Mouse (Mus musculus) fibroblast of lung, adult 2 months (primary cell): Measurements from ENCODE around the gene Ncoa4.
"Not testable (repeated sequence)": the region's sequence is repeated elsewhere in the genome, so short reads cannot be mapped to it uniquely, and the experiment has no call there.

Experiments used
- DNase-seq: peaks from one replicate; pipeline ENCODE4 v3.0.0-alpha.2; 2011; ENCODE audit warnings: low read depth

Ncoa4 gene

DNA sequence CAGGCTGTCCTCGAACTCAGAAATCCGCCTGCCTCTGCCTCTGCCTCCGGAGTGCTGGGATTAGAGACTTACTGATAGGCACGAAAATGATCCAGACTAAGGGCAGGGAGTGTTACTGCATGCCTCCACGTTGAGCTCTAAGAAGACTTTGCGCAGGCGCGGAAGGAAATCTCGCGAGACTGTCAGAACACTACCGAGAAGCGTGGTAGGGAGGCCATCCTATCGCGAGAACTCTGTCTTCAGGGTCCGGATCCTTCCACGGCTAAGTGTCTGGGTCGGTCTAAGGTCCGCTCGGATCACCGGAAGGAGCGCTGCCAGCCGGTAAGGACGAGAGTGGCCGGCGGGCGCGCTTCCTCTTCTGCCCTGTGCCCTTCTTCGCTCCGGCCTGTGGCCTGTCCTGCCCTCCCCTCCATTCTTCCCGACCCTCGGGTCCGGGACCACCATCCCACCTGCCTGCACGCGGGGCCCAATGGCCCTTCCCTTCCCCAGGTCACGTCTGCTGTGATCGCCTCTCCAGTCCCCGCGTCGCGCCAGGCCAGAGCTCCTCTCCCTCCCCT is at the start of gene Ncoa4:
Gene Ncoa4, plus strand, starts transcription at position 176 of the 557 bp plus-strand sequence.
- DNase-seq = peak; percentile 98

DNA sequence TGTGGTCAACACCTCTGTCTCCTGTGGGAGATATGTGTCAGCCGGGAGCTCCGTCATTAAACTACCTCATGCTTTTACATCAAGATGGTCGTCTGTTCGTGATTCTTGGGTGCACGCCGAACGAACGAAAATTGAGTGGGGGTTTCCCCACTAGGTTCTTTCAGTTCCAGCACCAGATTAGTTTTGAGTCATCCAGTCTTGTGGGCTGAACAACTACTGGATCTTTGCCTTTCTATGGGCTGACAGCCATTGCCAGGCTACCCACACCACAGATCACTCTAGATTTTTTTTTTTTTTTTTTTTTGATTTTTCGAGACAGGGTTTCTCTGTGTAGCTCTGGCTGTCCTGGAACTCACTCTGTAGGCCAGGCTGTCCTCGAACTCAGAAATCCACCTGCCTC is 47.5 kb upstream of the Ncoa4 start:
- not testable (repeated sequence) for DNase-seq

DNA sequence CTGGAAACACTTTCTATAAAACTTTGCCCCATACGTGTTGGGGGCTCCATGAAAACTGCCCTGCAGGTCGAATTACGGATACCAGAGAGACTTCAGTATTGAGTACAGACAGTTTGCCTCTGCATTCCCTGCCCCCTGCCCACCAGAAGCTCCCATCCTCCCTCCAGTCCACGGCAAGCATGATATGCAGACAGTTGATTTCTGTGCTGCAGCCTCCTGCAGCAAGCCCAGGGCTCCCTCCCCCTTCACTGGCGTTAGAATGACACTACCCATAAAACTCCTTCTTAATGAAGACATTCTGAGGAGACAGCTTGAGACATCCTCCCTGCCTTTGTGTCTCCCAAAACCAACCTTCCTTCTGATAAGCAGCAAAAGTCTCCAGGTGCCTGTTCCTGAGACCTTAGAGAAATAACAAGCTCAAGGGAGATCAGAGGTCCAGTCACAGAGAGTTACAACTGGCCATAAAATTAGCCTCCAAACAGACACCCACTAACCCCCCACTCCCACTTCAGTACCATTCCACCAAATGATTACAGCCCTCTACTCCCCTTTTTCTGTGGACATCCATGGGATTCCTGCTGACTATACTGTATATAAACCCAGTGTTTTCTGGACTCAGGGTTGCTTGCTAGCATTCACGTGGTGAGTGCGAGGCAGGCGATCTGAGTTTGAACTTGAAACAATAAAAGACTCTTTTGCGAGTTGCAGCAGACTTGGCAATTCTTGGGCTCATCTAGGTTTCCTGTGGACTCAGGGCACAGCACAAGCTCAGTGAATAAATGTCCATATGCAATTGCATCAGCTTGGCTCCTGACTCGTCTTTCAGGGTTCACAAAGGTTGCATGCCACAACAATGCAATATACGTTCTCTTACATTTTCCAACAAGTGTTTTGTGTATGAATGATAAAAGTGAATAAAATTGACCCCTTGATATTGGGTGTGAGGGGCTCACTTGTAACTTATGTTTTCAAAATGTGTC is 38.4 kb upstream of the Ncoa4 start:
- no peak for DNase-seq

DNA sequence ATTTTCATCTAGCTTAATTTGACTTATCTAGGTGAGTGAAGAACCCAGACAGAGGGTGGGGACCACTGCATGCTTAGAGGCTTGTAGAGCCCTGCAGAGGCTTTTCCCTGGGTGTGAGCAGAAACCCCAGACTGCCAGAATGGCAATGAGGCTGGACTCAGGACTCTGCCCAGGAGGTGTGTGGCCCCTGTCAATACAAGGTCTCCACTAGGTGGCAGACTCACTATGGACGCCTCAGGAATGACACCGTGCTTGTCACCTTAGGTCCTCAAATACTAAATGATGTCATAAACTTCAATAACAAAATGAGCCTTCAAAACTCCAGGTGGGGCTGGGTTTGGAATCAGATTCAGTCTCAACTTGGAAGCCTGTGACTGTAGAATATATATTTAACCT is 37.7 kb upstream of the Ncoa4 start:
- DNase-seq = no peak

DNA sequence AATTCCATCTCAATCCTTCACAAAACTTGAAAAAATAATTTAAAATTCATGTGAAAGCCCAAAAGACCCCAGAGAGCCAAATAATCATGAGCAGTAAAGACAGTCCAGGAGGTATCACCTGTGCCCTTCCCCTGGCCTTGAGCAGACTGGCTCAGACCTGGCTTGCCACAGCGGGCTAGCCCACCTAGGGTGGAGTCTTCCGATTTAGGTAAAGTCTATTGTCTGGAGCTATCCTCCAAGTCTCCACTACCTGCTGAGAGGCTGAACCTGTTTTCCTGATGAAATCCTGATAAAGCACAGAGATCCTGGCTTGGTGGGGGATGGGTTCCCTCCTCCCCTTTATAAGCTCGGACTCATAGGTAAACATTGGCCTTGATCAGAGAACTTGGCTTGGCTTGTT is 35.4 kb upstream of the Ncoa4 start:
- no peak for DNase-seq

DNA sequence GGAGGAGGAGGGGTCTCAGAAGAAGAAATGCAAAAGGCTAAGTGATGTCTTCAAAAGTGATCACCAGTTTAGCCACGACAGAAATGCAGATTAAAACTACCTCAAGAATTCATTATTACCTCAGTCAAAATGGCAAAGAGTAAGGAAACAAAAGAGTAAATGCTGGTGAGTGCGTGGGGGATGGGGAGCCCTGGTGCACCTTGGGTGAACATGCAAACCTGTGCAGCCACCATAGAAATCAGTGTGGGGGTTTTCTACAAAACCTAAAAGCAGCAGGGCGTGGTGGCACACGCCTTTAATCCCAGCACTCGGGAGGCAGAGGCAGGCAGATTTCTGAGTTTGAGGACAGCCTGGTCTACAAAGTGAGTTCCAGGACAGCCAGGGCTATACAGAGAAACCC is 34.4 kb upstream of the Ncoa4 start:
- DNase-seq = not testable (repeated sequence)

DNA sequence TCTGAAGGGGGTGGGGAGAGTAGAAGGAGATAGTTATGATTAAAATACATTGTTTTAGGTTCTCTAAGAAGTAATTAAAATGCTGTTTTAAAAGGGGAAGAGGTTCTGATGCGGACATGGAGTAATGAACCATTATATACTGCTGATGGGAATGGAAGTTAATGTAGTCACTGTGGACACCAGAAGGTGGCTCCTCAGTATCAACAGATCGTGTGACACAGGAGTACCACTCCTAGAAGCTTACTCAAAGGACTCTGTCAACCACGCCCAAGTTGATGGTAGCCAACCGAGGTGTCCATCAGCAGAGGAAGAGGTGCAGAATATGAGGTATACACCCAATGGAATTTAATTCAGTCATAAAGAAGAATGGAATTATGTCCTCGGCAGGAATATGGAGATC is 31.3 kb upstream of the Ncoa4 start:
- DNase-seq = no peak

DNA sequence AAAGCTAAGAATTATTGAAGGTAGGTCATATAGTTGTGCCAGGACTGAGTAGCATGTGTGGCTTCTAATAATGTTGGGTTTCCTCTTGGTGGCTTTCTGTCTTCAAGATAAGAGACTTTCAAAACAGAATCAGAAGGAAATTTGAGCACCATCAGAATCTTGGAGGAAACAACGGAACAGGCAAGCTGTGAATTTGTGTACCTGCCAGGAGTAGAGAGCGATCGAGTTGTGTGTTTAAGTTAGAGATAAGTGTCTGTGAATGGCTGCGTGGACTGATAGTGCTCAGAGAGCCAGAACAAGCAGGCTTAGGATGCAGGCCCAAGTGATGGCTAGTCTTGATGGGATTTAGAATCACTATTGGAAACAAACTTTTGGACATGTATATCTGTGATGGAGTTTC is 27.8 kb upstream of the Ncoa4 start:
- no peak for DNase-seq

DNA sequence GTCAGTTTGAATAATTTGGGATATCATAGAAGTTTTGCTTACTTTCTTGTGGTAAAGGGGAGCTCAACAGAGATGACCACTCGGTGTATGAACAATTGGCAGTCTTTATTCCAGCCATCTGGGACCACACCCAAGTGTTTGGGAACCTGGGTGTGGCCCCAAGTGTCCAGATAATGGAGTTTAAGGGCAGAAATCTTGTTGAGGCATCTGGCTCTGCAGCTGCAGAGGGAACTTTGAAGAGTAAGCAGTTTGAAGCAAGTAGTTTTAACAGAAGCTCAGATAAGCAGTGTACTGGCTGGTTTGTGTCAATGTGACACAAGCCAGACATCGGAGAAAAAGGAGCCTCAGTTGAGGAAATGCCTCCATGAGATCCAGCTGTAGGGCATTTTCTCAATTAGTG is 25.4 kb upstream of the Ncoa4 start:
- no peak for DNase-seq

DNA sequence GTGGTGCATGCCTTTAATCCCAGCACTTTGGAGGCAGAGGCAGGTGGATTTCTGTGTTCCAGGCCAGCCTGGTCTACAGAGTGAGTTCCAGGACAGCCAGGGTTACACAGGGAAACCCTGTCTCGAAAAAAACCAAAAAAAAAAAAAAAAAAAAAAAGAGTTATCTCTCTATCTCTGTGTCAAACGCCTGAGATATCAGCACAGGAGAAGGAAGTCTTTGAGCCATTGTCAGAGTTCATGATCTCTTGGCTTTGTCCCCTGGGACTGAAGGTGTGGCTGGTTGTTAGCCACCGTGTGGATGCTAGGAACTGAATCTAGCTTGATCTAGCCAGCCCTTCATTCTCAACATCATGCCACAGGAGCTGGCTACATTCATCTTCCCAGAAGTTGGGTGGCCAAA is 23.2 kb upstream of the Ncoa4 start:
- not testable (repeated sequence) for DNase-seq

DNA sequence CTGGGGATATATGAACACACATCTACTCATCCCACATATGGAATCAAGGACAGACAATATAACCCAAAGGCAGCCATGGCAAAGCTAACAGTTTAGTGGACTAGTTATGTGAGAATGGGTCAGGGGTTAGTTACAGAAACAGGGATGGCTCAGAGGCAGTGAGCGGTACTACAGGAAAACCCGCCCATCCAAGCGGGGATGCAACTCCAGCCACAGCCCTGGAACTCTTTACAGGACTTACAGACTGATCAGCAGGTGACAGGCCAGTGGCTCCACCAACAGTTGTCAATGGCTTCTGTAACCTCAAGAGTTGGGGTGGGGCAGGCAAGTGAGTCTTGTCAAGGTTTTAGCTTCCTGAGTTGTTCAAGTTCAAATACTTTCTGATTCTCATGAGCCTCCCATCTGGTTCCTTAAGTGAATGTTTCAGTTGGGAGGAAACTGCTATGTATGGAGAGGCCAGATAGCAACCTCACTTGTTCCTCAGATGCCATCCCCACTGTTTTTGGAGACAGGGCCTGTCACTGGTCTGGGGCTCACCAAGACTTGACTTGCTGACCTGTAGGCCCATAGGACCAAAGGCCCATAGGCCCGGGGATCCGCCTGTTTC is 19.2 kb upstream of the Ncoa4 start:
- no peak for DNase-seq

DNA sequence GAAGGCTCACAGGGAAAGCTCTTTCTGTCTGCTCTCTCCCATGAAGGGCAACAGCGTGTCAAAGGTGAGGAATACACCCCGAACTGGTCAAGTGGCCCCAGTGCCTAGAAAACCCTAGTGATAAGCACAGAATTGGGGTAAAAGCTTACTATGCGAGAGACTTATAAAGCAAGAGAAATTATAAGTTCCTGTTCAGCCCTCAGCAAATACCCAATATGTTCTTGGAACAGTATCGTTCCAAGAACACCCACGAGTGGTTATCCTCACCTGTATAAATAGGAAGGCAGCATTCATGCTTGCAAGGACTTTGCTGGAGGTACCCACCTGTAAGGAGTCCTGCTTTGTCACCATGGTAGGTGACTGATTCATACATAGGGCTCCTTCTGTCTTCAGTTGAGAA is 17.9 kb upstream of the Ncoa4 start, which contains the start of gene Msmb:
Gene Msmb, plus strand, starts transcription at position 301 of the 400 bp plus-strand sequence.
- no peak for DNase-seq

DNA sequence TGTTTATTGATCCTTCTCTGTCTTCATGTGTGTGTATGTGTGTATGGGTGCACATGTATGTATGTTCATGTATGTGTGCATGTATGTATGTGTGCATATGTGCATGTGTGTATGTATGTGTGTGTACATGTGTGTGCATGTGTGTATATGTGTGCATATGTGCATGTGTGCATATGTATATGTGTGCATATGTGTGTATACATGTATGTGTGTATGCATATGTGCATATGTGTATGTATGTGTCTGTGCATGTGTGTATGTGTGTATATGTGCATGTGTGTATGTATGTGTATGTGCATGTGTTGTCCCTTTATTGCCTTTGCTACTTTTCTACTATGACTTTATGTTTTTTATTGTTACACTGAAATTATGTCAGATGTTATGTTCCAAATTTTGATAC is 14.9 kb upstream of the Ncoa4 start:
- no peak for DNase-seq

DNA sequence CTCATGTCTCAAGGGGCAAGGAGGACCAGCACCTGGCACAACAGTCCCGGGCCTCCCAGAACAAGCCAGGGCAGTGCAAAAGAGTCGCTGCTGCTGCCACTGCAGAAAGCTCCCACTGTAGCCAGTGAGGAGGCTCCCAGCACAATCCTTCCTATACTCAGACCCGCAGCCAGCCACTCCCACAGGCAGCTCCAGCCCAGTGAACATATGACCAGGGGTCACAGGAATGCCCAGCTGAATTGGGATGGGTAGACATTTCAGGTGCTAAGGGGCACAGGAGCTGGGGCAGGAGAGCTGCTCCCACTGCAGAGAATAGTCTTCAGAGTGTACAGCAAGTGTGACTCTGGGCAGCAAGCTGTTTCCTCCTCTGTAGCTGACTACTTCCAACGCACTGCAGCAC is 14.3 kb upstream of the Ncoa4 start:
- DNase-seq = no peak

DNA sequence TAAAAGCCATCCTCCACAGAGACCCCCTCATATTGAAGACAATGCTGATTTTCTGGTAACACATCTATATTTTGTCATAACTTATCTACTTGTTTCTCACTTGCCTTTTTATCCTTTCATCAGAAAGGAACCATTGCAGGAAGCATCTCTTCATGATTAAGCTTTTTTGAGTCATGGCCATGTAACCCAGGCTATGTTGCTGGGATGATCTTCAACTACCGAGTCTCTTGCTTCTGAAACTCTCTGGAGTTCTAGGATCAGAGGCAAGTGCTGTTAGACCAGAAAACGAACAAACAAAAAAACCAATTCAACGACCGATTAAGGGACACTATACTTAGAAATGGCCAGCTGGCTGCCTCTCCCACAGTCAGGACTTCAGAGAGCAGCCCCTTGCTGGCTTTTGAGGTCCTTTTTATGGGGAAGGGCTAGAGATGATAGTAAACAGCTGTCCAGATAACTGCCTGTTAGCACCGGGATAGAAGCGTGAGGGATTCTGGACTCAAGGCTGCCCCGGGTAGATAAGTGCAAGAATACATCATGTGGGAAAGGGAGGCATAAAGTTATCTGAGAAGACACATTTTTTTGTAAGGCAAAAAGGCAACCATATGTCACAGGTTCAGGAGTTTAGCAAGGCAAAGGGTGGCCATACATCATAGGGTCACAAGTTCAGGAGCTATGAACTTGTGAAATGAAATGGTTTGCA is 13.7 kb upstream of the Ncoa4 start:
- no peak for DNase-seq

DNA sequence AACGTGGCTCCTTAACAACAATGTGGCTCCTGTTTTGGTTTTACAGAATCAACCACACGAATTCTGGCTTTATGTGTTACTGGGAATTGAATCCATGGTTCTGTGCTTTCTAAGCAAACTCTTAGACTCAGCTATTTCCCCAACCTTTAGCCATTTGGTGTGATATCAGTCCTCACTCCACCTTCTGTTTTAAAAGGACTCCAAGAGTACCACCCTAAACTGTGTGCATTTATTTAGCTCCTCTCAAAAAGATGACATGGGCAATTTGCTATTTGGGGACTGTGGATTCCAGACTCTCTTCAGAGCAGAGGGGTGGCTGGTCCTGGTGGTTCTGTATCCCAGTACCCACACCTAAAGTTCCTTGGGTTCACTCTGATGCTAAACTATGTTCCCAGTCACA is 13.1 kb upstream of the Ncoa4 start:
- DNase-seq = no peak

DNA sequence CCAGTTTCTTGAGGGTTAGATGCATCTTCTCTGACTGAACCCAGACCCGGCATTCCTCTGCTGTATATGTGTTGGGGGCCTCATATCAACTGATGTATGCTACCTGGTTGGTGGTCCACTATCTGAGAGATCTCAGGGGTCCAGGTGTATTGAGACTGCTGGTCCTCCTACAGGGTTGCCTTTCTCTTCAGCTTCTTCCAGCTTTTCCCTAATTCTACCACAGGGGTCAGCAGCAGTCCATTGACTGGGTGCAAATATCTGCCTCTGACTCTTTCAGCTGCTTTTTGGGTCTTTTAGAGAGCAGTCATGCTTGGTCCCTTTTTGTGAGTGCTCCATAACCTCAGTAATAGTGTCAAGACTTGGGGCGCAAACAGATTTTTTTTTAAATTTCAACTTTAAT is 8.8 kb upstream of the Ncoa4 start:
- DNase-seq = no peak

DNA sequence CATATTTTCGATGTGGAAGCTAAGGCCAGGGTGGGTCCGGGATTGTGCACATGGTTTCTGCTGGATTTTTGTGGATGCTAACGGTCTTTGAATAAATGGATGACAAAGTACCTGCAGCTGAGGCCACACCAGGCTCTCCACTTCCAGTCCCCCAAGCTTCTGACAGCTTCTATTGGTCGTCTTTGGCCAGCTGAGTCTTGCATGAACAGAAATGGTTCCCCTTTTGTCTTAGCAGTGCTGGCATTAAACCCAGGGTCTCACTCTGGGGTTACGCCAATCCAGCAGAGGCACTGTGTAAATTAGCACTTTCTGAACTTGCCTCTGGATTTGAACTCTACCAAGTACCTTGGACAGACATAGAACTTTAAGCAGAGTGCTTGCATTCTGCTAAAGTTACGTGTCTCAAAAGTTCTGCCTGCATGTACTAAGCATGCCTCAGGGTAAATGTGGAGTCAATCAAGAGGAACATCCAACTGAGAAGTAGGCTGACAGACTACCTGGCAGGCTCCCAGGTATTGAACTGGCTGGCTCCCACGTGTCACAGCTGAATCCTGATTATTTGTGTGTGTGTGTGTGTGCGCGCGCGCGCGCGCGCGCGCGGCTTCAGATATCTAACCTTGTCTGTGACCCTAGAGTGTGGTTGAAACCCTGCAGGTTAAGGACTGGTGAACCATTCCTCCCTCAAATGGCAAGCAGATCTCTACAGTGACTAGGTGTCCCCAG is 7.3 kb upstream of the Ncoa4 start:
- no peak for DNase-seq

DNA sequence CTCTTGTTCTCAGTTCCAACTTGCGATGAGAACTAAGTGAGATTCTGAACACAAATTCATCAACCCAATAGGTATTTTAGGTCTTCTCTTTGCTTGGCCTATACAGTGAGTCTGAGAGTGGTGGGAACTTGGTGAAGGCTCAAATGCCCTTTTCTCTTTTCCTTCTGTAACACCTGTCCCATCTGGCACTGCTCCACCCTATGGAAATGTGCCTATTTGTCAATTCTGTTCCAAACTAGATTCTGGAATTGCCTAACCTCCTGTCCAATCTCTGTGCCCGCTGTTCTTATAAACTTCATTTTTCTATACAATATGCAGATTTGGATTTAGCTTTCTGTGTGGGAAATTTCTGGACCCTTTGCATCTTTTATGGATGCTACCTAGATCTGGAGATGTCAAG is 6.5 kb upstream of the Ncoa4 start:
- DNase-seq = no peak

DNA sequence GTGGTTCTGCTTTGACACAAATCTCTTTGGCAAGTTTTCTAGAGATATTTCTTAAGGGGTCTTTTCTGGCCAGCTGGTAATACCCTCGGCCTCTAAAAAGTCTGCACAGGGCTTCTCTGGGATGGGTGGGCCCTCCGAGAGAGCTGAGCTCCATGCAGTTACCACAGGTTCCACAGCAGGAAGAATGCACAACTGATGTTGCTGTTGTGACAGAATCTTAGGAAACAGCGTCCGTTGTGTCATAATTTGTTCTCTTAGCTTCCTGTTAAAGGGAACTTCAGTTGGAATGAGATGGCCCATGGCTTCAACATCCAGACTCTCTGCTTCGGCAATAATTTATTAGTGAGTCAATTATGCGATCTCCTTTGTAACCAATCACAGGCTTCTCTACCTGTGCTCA is 4.9 kb upstream of the Ncoa4 start:
- DNase-seq = no peak

DNA sequence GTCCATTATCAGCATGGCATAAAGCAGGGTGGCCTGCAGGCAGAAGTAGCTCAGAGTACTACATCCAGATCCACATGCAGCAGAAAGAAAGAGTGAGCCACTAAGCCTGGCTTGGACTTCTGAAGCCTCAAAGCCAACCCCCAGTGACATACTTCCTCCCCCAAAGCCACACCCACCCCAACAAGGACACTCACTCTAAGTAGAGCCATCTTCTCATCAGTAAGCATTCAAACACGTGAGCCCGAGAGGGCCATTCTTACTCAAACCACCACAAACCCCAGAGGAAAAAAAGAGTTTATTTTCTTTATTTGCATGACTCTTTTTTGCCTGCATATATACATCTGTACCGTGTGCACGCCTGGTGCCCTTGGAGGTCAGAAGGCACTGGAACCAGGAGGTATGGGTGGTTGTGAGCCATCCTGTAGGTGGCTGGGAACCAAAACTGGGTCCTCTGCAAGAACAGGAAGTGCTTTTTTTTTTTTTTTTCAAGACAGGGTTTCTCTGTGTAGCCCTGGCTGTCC is 455 bp upstream of the Ncoa4 start:
- DNase-seq = peak; percentile 8

DNA sequence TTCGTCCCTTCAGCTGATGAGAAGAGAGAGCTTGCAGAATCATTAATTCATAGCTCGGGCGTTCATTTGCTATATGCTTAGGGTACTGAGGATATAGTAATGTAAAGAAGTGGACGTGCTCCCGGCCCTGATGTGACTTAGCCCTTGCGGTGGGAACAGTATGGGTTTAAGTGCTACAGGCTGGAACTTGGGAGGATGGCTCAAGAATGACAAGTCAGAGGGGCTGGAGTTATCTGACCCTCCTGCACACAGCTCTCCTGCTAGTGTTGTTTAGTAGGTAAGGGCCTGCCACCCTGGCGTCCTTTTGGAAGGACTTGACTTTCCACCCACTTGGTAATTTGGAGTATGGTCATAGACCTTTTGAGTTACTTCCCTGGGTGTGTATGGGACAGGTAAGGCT is 898 bp downstream of the Ncoa4 start:
- DNase-seq = no peak
